22 mouse cellular contexts compared by ENCODE assay signal in the genomic region with DNA sequence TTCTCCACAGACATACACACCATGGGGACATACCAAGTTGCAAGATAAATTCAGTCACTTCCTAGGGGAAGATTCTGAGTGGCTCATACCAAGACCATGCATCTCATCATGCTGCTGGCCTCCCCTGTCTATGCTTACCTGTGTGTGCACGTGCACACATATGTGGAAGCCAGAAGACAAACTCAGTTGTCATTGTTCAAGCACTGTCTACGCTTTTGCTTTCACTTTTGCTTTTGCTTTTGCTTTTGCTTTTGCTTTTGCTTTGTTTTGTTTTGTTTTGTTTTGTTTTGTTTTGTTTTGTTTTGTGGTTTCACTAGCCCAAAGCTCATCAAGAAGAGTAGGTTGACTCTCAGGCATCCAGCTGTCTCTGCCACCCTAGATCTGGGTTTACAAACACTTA.
DNase-seq lines count a peak whose midpoint lies in the region; ATAC-seq and TF ChIP-seq lines count a peak whose summit lies in the region.
"Had no signal": no experiment of that assay in that cellular context is flagged by ENCODE, and none has a peak within 500 bp of the region (broad histone marks: within the 10 kb centered on the region; RNA-seq: fewer than 3 reads in every experiment).

No protein-coding gene starts in this region.

- H3K27ac ChIP-seq in heart, adult 2 months: no peak overlapping the region
- H3K27ac ChIP-seq: embryonic facial prominence, embryonic 12.5 days; forebrain, embryonic 13.5 days; gastrocnemius, adult 2 months; heart, embryonic 10.5 days; hindbrain, embryonic 12.5 days had no signal

- H3K79me2 ChIP-seq in heart, adult 2 months (replicated peaks; ENCODE audit: control insufficient read depth, insufficient read depth, low read length): no peaks in the 10 kb centered on the region

- 82% methylated on average over 2 of the region's 2 CpGs for WGBS in heart, adult 2 months

- no peaks in the 10 kb centered on the region for H3K9me3 ChIP-seq in megakaryocyte, embryonic 14.5 days
- H3K9me3 ChIP-seq: embryonic facial prominence, embryonic 12.5 days; forebrain, embryonic 13.5 days; heart, embryonic 10.5 days; hindbrain, embryonic 12.5 days had no signal

- DNase-seq in adipocyte (ENCODE audit: low spot score): peak; percentile 26
- DNase-seq in retina, embryonic 14.5 days (ENCODE audit: low spot score): no peak
- no peak for DNase-seq in heart, adult 2 months
- no peak for DNase-seq in frontal cortex, postnatal 25 days (ENCODE audit: low spot score in 2 of 2)
- DNase-seq: adrenal gland, postnatal 10 days; cerebellum, adult 11-12 months; cerebellum, adult 9-10 months; cerebellum, postnatal 25 days; forebrain, postnatal 0 days; gastrocnemius, adult 2 months; gastrocnemius, postnatal 36 days; heart, postnatal 10 days; heart, postnatal 4 days had no signal

- no peak for ATAC-seq in megakaryocyte, adult 5-6 weeks (ENCODE audit: poor library complexity, severe bottlenecking)
- ATAC-seq in CD4-positive, CD25-positive, alpha-beta regulatory T cell, adult 4 months: peak; percentile 80
- ATAC-seq: forebrain, embryonic 13.5 days; forebrain, postnatal 0 days; hindbrain, embryonic 16.5 days; intestine, embryonic 16.5 days had no signal

- no peaks in the 10 kb centered on the region for H3K36me3 ChIP-seq in megakaryocyte, embryonic 14.5 days (replicated peaks; ENCODE audit: low read length)
- no peaks in the 10 kb centered on the region; the same call in 1 of the 2 replicates for H3K36me3 ChIP-seq in heart, adult 2 months (ENCODE audit: control insufficient read depth, insufficient read depth, low read length)
- H3K36me3 ChIP-seq: embryonic facial prominence, embryonic 12.5 days; heart, embryonic 10.5 days; hindbrain, embryonic 12.5 days had no signal

- no peaks in the 10 kb centered on the region for H3K27me3 ChIP-seq in megakaryocyte, embryonic 14.5 days (replicated peaks)
- no peaks in the 10 kb centered on the region for H3K27me3 ChIP-seq in heart, adult 2 months (ENCODE audit: control insufficient read depth, insufficient read depth, low read length)
- H3K27me3 ChIP-seq: embryonic facial prominence, embryonic 12.5 days; forebrain, embryonic 13.5 days; hindbrain, embryonic 12.5 days had no signal

- H3K9ac ChIP-seq in heart, adult 2 months (ENCODE audit: low read depth, low read length): no peak overlapping the region
- H3K9ac ChIP-seq: embryonic facial prominence, embryonic 12.5 days; forebrain, embryonic 13.5 days; forebrain, postnatal 0 days; hindbrain, embryonic 12.5 days had no signal

- peak overlapping the region; percentile 84 for H3K4me3 ChIP-seq in megakaryocyte, embryonic 14.5 days (replicated peaks)
- no peak overlapping the region for H3K4me3 ChIP-seq in heart, adult 2 months
- H3K4me3 ChIP-seq: embryonic facial prominence, embryonic 12.5 days; forebrain, embryonic 13.5 days; gastrocnemius, adult 2 months; heart, embryonic 10.5 days; hindbrain, embryonic 12.5 days had no signal

- no peak for TF ChIP-seq CTCF in heart, adult 2 months (IDR thresholded peaks at IDR 0.05)

- intact Hi-C loops in heart, adult 2 months (cut with DNase I): no loop called here

- no peak for TF ChIP-seq POLR2A in heart, adult 2 months (IDR thresholded peaks at IDR 0.05; ENCODE audit: insufficient read depth, low read depth, low read length)

- TF ChIP-seq EP300 in heart, adult 2 months (IDR thresholded peaks at IDR 0.05; ENCODE audit: insufficient read depth, low read depth, low read length): no peak

- no peaks in the 10 kb centered on the region for H3K4me1 ChIP-seq in megakaryocyte, embryonic 14.5 days
- H3K4me1 ChIP-seq in heart, adult 2 months (ENCODE audit: control insufficient read depth, insufficient read depth, low read length): peaks cover 1% of the 10 kb centered on the region; the same call in 1 of the 2 replicates
- H3K4me1 ChIP-seq: heart, embryonic 10.5 days had no signal
